Mouse (Mus musculus): ENCODE data around the gene Ttll11. TPM values are rescaled to one million over a fixed set of nuclear protein-coding genes. Genes with fewer than 3 reads are reported as not detected.

Ttll11 gene
- polyA plus RNA-seq, 1 experiment from 2014 or later, result 0.75 TPM

GRCm38 (mm10) chr2:35825157-35825556 is 154.6 kb downstream of the Ttll11 start:
- Histone ChIP-seq H3K4me3 (ENCODE audit: low read length) (no peak overlapping the region), H3K9ac (replicated peaks; ENCODE audit: low read length) (no peak overlapping the region), H3K4me1 (ENCODE audit: insufficient read depth, low read length) (no peaks in the 10 kb centered on the region; the same call in 1 of the 2 replicates), H3K27ac (ENCODE audit: low read length) (no peak overlapping the region), H3K9me3 (ENCODE audit: low read length) (no peaks in the 10 kb centered on the region), H3K27me3 (ENCODE audit: insufficient read depth, low read length) (no peaks in the 10 kb centered on the region), H3K36me3 (ENCODE audit: insufficient read depth, low read length) (no peaks in the 10 kb centered on the region), H3K4me2 (replicated peaks; ENCODE audit: low read depth, low read length) (no peak overlapping the region)
- ATAC-seq (ENCODE audit: low FRiP score, low TSS enrichment), result no peak
- 70% methylated on average over 7 of the region's 7 CpGs for WGBS

GRCm38 (mm10) chr2:35823589-35823988 is 156.1 kb downstream of the Ttll11 start:
- Histone ChIP-seq H3K27ac (ENCODE audit: low read length) (no peak overlapping the region), H3K9me3 (ENCODE audit: low read length) (no peaks in the 10 kb centered on the region), H3K4me3 (ENCODE audit: low read length) (no peak overlapping the region), H3K36me3 (ENCODE audit: insufficient read depth, low read length) (no peaks in the 10 kb centered on the region), H3K27me3 (ENCODE audit: insufficient read depth, low read length) (no peaks in the 10 kb centered on the region), H3K4me1 (ENCODE audit: insufficient read depth, low read length) (peaks cover 7% of the 10 kb centered on the region; the same call in 1 of the 2 replicates), H3K4me2 (replicated peaks; ENCODE audit: low read depth, low read length) (no peak overlapping the region), H3K9ac (replicated peaks; ENCODE audit: low read length) (no peak overlapping the region)
- no peak for ATAC-seq (ENCODE audit: low FRiP score, low TSS enrichment)
- WGBS, result 83% methylated on average over 6 of the region's 6 CpGs

- 38% methylated on average over 1 of the region's 2 CpGs for WGBS
- no peaks in the 10 kb centered on the region for H3K36me3 ChIP-seq (ENCODE audit: insufficient read depth, low read length)
- H3K27ac ChIP-seq (ENCODE audit: low read length), result no peak overlapping the region
- no peak overlapping the region for H3K4me3 ChIP-seq (ENCODE audit: low read length)
- no peaks in the 10 kb centered on the region for H3K27me3 ChIP-seq (ENCODE audit: insufficient read depth, low read length)
- H3K9ac ChIP-seq (replicated peaks; ENCODE audit: low read length), result no peak overlapping the region
- H3K9me3 ChIP-seq (ENCODE audit: low read length), result no peaks in the 10 kb centered on the region
- ATAC-seq (ENCODE audit: low FRiP score, low TSS enrichment), result no peak
- peaks cover 7% of the 10 kb centered on the region; the same call in 1 of the 2 replicates for H3K4me1 ChIP-seq (ENCODE audit: insufficient read depth, low read length)
- H3K4me2 ChIP-seq (replicated peaks; ENCODE audit: low read depth, low read length), result no peak overlapping the region
Measured at GRCm38 (mm10) chr2:35818883-35819282, 160.8 kb downstream of the Ttll11 start.

- H3K4me1 ChIP-seq (ENCODE audit: insufficient read depth, low read length), result peaks cover 7% of the 10 kb centered on the region; the same call in 1 of the 2 replicates
- no peak for ATAC-seq (ENCODE audit: low FRiP score, low TSS enrichment)
- no peak overlapping the region for H3K4me3 ChIP-seq (ENCODE audit: low read length)
- 69% methylated on average over 5 of the region's 5 CpGs for WGBS
- no peak overlapping the region for H3K9ac ChIP-seq (replicated peaks; ENCODE audit: low read length)
- H3K36me3 ChIP-seq (ENCODE audit: insufficient read depth, low read length), result no peaks in the 10 kb centered on the region
- H3K4me2 ChIP-seq (replicated peaks; ENCODE audit: low read depth, low read length), result no peak overlapping the region
- H3K27ac ChIP-seq (ENCODE audit: low read length), result no peak overlapping the region
- H3K9me3 ChIP-seq (ENCODE audit: low read length), result no peaks in the 10 kb centered on the region
- H3K27me3 ChIP-seq (ENCODE audit: insufficient read depth, low read length), result no peaks in the 10 kb centered on the region
Measured at GRCm38 (mm10) chr2:35816056-35816661, 163.6 kb downstream of the Ttll11 start.

GRCm38 (mm10) chr2:35812561-35812933 is 167.2 kb downstream of the Ttll11 start:
- Histone ChIP-seq H3K27me3 (ENCODE audit: insufficient read depth, low read length) (no peaks in the 10 kb centered on the region), H3K4me1 (ENCODE audit: insufficient read depth, low read length) (no peaks in the 10 kb centered on the region), H3K4me2 (replicated peaks; ENCODE audit: low read depth, low read length) (no peak overlapping the region), H3K27ac (ENCODE audit: low read length) (no peak overlapping the region), H3K9me3 (ENCODE audit: low read length) (no peaks in the 10 kb centered on the region), H3K36me3 (ENCODE audit: insufficient read depth, low read length) (no peaks in the 10 kb centered on the region), H3K4me3 (ENCODE audit: low read length) (no peak overlapping the region), H3K9ac (replicated peaks; ENCODE audit: low read length) (no peak overlapping the region)
- 75% methylated on average over 2 of the region's 2 CpGs for WGBS
- ATAC-seq (ENCODE audit: low FRiP score, low TSS enrichment), result no peak

- ATAC-seq (ENCODE audit: low FRiP score, low TSS enrichment), result no peak
- no peaks in the 10 kb centered on the region for H3K36me3 ChIP-seq (ENCODE audit: insufficient read depth, low read length)
- WGBS, result 56% methylated on average over 14 of the region's 14 CpGs
Measured at GRCm38 (mm10) chr2:35811801-35812560, 167.7 kb downstream of the Ttll11 start.

GRCm38 (mm10) chr2:35810027-35810426 is 169.7 kb downstream of the Ttll11 start:
- Histone ChIP-seq H3K4me2 (replicated peaks; ENCODE audit: low read depth, low read length) (no peak overlapping the region), H3K9ac (replicated peaks; ENCODE audit: low read length) (no peak overlapping the region), H3K36me3 (ENCODE audit: insufficient read depth, low read length) (no peaks in the 10 kb centered on the region), H3K27me3 (ENCODE audit: insufficient read depth, low read length) (no peaks in the 10 kb centered on the region), H3K27ac (ENCODE audit: low read length) (no peak overlapping the region), H3K4me1 (ENCODE audit: insufficient read depth, low read length) (no peaks in the 10 kb centered on the region), H3K4me3 (ENCODE audit: low read length) (no peak overlapping the region), H3K9me3 (ENCODE audit: low read length) (no peaks in the 10 kb centered on the region)
- ATAC-seq (ENCODE audit: low FRiP score, low TSS enrichment), result no peak
- WGBS, result 75% methylated on average over 3 of the region's 3 CpGs

More at GRCm38 (mm10) chr2:35811801-35812560, 167.7 kb downstream of the Ttll11 start:
- Histone ChIP-seq H3K4me3 (ENCODE audit: low read length) (no peak overlapping the region), H3K9ac (replicated peaks; ENCODE audit: low read length) (no peak overlapping the region), H3K27me3 (ENCODE audit: insufficient read depth, low read length) (no peaks in the 10 kb centered on the region), H3K4me2 (replicated peaks; ENCODE audit: low read depth, low read length) (no peak overlapping the region), H3K4me1 (ENCODE audit: insufficient read depth, low read length) (no peaks in the 10 kb centered on the region), H3K27ac (ENCODE audit: low read length) (no peak overlapping the region), H3K9me3 (ENCODE audit: low read length) (no peaks in the 10 kb centered on the region)

- H3K27me3 ChIP-seq (ENCODE audit: insufficient read depth, low read length), result no peaks in the 10 kb centered on the region
- H3K9me3 ChIP-seq (ENCODE audit: low read length), result no peaks in the 10 kb centered on the region
- no peak overlapping the region for H3K27ac ChIP-seq (ENCODE audit: low read length)
- no peak overlapping the region for H3K9ac ChIP-seq (replicated peaks; ENCODE audit: low read length)
- no peak for ATAC-seq (ENCODE audit: low FRiP score, low TSS enrichment)
- WGBS, result 32% methylated on average over 3 of the region's 3 CpGs
- H3K36me3 ChIP-seq (ENCODE audit: insufficient read depth, low read length), result no peaks in the 10 kb centered on the region
- H3K4me1 ChIP-seq (ENCODE audit: insufficient read depth, low read length), result no peaks in the 10 kb centered on the region
- H3K4me2 ChIP-seq (replicated peaks; ENCODE audit: low read depth, low read length), result no peak overlapping the region
- no peak overlapping the region for H3K4me3 ChIP-seq (ENCODE audit: low read length)
Measured at GRCm38 (mm10) chr2:35809141-35809540, 170.6 kb downstream of the Ttll11 start.

- no peak overlapping the region for H3K27ac ChIP-seq (ENCODE audit: low read length)
- H3K27me3 ChIP-seq (ENCODE audit: insufficient read depth, low read length), result no peaks in the 10 kb centered on the region
- no peak overlapping the region for H3K4me2 ChIP-seq (replicated peaks; ENCODE audit: low read depth, low read length)
- 74% methylated on average over 13 of the region's 13 CpGs for WGBS
- H3K9ac ChIP-seq (replicated peaks; ENCODE audit: low read length), result no peak overlapping the region
- no peaks in the 10 kb centered on the region for H3K36me3 ChIP-seq (ENCODE audit: insufficient read depth, low read length)
- H3K9me3 ChIP-seq (ENCODE audit: low read length), result peaks cover 2% of the 10 kb centered on the region; the same call in 1 of the 2 replicates
- no peak for ATAC-seq (ENCODE audit: low FRiP score, low TSS enrichment)
- no peaks in the 10 kb centered on the region for H3K4me1 ChIP-seq (ENCODE audit: insufficient read depth, low read length)
- no peak overlapping the region for H3K4me3 ChIP-seq (ENCODE audit: low read length)
Measured at GRCm38 (mm10) chr2:35805881-35806280, 173.8 kb downstream of the Ttll11 start.

GRCm38 (mm10) chr2:35803095-35803494 is 176.6 kb downstream of the Ttll11 start:
- 88% methylated on average over 11 of the region's 11 CpGs for WGBS
- no peak for ATAC-seq (ENCODE audit: low FRiP score, low TSS enrichment)
- H3K36me3 ChIP-seq (ENCODE audit: insufficient read depth, low read length), result no peaks in the 10 kb centered on the region
- no peak overlapping the region for H3K4me2 ChIP-seq (replicated peaks; ENCODE audit: low read depth, low read length)
- peaks cover 2% of the 10 kb centered on the region; the same call in 1 of the 2 replicates for H3K9me3 ChIP-seq (ENCODE audit: low read length)
- H3K27me3 ChIP-seq (ENCODE audit: insufficient read depth, low read length), result no peaks in the 10 kb centered on the region
- H3K27ac ChIP-seq (ENCODE audit: low read length), result no peak overlapping the region
- no peaks in the 10 kb centered on the region for H3K4me1 ChIP-seq (ENCODE audit: insufficient read depth, low read length)
- no peak overlapping the region for H3K9ac ChIP-seq (replicated peaks; ENCODE audit: low read length)
- no peak overlapping the region for H3K4me3 ChIP-seq (ENCODE audit: low read length)
